Mouse (Mus musculus): ENCODE results near the gene Lnx2. TPM values are rescaled to one million over a fixed set of nuclear protein-coding genes. Genes with fewer than 3 reads are reported as not detected.

The Lnx2 gene
- total RNA-seq, 1 experiment, result 11.6 TPM

- no peak overlapping the region for H3K4me3 ChIP-seq (ENCODE audit: insufficient read depth in 1 of 2, low read depth in 1 of 2, low read length in 2 of 2, poor library complexity in 1 of 2, severe bottlenecking in 1 of 2)
- no peaks in the 10 kb centered on the region for H3K9me3 ChIP-seq (ENCODE audit: control insufficient read depth, insufficient read depth, low read depth, low read length)
- TF ChIP-seq ZC3H11A (IDR thresholded peaks at IDR 0.05; ENCODE audit: borderline replicate concordance, low read depth, low read length), result no peak
- no peak for TF ChIP-seq ZNF384 (IDR thresholded peaks at IDR 0.05; ENCODE audit: low read depth, low read length)
- no peak for TF ChIP-seq MAFK (IDR thresholded peaks at IDR 0.05; ENCODE audit: insufficient read depth, low read depth, low read length)
- TF ChIP-seq HCFC1 (IDR thresholded peaks at IDR 0.05; ENCODE audit: borderline replicate concordance, insufficient read depth, low read length), result no peak
- TF ChIP-seq CHD2 (IDR thresholded peaks at IDR 0.05; ENCODE audit: low read depth, low read length), result no peak
- no peaks in the 10 kb centered on the region for H3K36me3 ChIP-seq (ENCODE audit: control insufficient read depth, insufficient read depth, low read length, poor library complexity, severe bottlenecking)
- in situ Hi-C loops (cut with MboI; ENCODE audit: low sequenced_read_pairs in 2 of 2, unreplicated experiment in 2 of 2), result no loop called here
- DNase-seq (ENCODE audit: low read depth, low spot score), result no peak
- H3K9ac ChIP-seq (ENCODE audit: insufficient read depth, low read depth, low read length, poor library complexity, severe bottlenecking), result peak overlapping the region; percentile 17; the same call in 1 of the 2 replicates
- no peak overlapping the region for H3K27ac ChIP-seq (ENCODE audit: insufficient read depth, low read depth, low read length, poor library complexity, severe bottlenecking)
- peaks cover 0 to 3% of the 10 kb centered on the region in 2 experiments; a peak in 1 of 4 replicates for H3K4me1 ChIP-seq (ENCODE audit: control insufficient read depth in 2 of 2, insufficient read depth in 2 of 2, low read length in 2 of 2, poor library complexity in 1 of 2)
Measured at GRCm38 (mm10) chr5:146993509-146993908, 82.9 kb downstream of the Lnx2 start.

- Histone ChIP-seq H3K9me3 (ENCODE audit: control insufficient read depth, insufficient read depth, low read depth, low read length) (no peaks in the 10 kb centered on the region), H3K4me1 (ENCODE audit: control insufficient read depth in 2 of 2, insufficient read depth in 2 of 2, low read length in 2 of 2, poor library complexity in 1 of 2) (peaks cover 0 to 3% of the 10 kb centered on the region in 2 experiments; a peak in 1 of 4 replicates), H3K36me3 (ENCODE audit: control insufficient read depth, insufficient read depth, low read length, poor library complexity, severe bottlenecking) (no peaks in the 10 kb centered on the region), H3K27ac (ENCODE audit: insufficient read depth, low read depth, low read length, poor library complexity, severe bottlenecking) (no peak overlapping the region), H3K4me3 (ENCODE audit: insufficient read depth in 1 of 2, low read depth in 1 of 2, low read length in 2 of 2, poor library complexity in 1 of 2, severe bottlenecking in 1 of 2) (no peak overlapping the region), H3K9ac (ENCODE audit: insufficient read depth, low read depth, low read length, poor library complexity, severe bottlenecking) (no peak overlapping the region)
- in situ Hi-C loops (cut with MboI; ENCODE audit: low sequenced_read_pairs in 2 of 2, unreplicated experiment in 2 of 2), result no loop called here
- no peak for DNase-seq (ENCODE audit: low read depth, low spot score)
- no peak for TF ChIP-seq MAFK (IDR thresholded peaks at IDR 0.05; ENCODE audit: insufficient read depth, low read depth, low read length)
- TF ChIP-seq CHD2 (IDR thresholded peaks at IDR 0.05; ENCODE audit: low read depth, low read length), result no peak
- no peak for TF ChIP-seq ZC3H11A (IDR thresholded peaks at IDR 0.05; ENCODE audit: borderline replicate concordance, low read depth, low read length)
- no peak for TF ChIP-seq ZNF384 (IDR thresholded peaks at IDR 0.05; ENCODE audit: low read depth, low read length)
- no peak for TF ChIP-seq HCFC1 (IDR thresholded peaks at IDR 0.05; ENCODE audit: borderline replicate concordance, insufficient read depth, low read length)
Measured at GRCm38 (mm10) chr5:146989051-146989450, 87.3 kb downstream of the Lnx2 start.

- H3K4me1 ChIP-seq (ENCODE audit: control insufficient read depth in 2 of 2, insufficient read depth in 2 of 2, low read length in 2 of 2, poor library complexity in 1 of 2), result no peaks in the 10 kb centered on the region; a peak in 1 of 4 replicates
- no peaks in the 10 kb centered on the region for H3K36me3 ChIP-seq (ENCODE audit: control insufficient read depth, insufficient read depth, low read length, poor library complexity, severe bottlenecking)
- no peak overlapping the region for H3K4me3 ChIP-seq (ENCODE audit: insufficient read depth in 1 of 2, low read depth in 1 of 2, low read length in 2 of 2, poor library complexity in 1 of 2, severe bottlenecking in 1 of 2)
- H3K27ac ChIP-seq (ENCODE audit: insufficient read depth, low read depth, low read length, poor library complexity, severe bottlenecking), result no peak overlapping the region
- DNase-seq (ENCODE audit: low read depth, low spot score), result no peak
- no peak for TF ChIP-seq CHD2 (IDR thresholded peaks at IDR 0.05; ENCODE audit: low read depth, low read length)
- TF ChIP-seq ZNF384 (IDR thresholded peaks at IDR 0.05; ENCODE audit: low read depth, low read length), result no peak
- TF ChIP-seq ZC3H11A (IDR thresholded peaks at IDR 0.05; ENCODE audit: borderline replicate concordance, low read depth, low read length), result no peak
- TF ChIP-seq MAFK (IDR thresholded peaks at IDR 0.05; ENCODE audit: insufficient read depth, low read depth, low read length), result peak; percentile 81
- no peak for TF ChIP-seq HCFC1 (IDR thresholded peaks at IDR 0.05; ENCODE audit: borderline replicate concordance, insufficient read depth, low read length)
- no peak overlapping the region for H3K9ac ChIP-seq (ENCODE audit: insufficient read depth, low read depth, low read length, poor library complexity, severe bottlenecking)
- in situ Hi-C loops (cut with MboI; ENCODE audit: low sequenced_read_pairs in 2 of 2, unreplicated experiment in 2 of 2), result no loop called here
- no peaks in the 10 kb centered on the region for H3K9me3 ChIP-seq (ENCODE audit: control insufficient read depth, insufficient read depth, low read depth, low read length)
Measured at GRCm38 (mm10) chr5:146987588-146987987, 88.8 kb downstream of the Lnx2 start.

GRCm38 (mm10) chr5:146985725-146986433, 90.5 kb downstream of the Lnx2 start:
- peaks cover 0 to 2% of the 10 kb centered on the region in 2 experiments; a peak in 1 of 4 replicates for H3K4me1 ChIP-seq (ENCODE audit: control insufficient read depth in 2 of 2, insufficient read depth in 2 of 2, low read length in 2 of 2, poor library complexity in 1 of 2)
- H3K36me3 ChIP-seq (ENCODE audit: control insufficient read depth, insufficient read depth, low read length, poor library complexity, severe bottlenecking), result no peaks in the 10 kb centered on the region
- TF ChIP-seq HCFC1 (IDR thresholded peaks at IDR 0.05; ENCODE audit: borderline replicate concordance, insufficient read depth, low read length), result no peak
- TF ChIP-seq CHD2 (IDR thresholded peaks at IDR 0.05; ENCODE audit: low read depth, low read length), result no peak
- TF ChIP-seq ZC3H11A (IDR thresholded peaks at IDR 0.05; ENCODE audit: borderline replicate concordance, low read depth, low read length), result no peak
- no peak for TF ChIP-seq ZNF384 (IDR thresholded peaks at IDR 0.05; ENCODE audit: low read depth, low read length)
- no peak for TF ChIP-seq MAFK (IDR thresholded peaks at IDR 0.05; ENCODE audit: insufficient read depth, low read depth, low read length)
- H3K27ac ChIP-seq (ENCODE audit: insufficient read depth, low read depth, low read length, poor library complexity, severe bottlenecking), result no peak overlapping the region
- no peak for DNase-seq (ENCODE audit: low read depth, low spot score)
- in situ Hi-C loops (cut with MboI; ENCODE audit: low sequenced_read_pairs in 2 of 2, unreplicated experiment in 2 of 2), result no loop called here
- 0 out of 4 replicates have a peak overlapping the region, but pooled peaks of 1 of the 2 experiments have one; percentile 5 for H3K4me3 ChIP-seq (ENCODE audit: insufficient read depth in 1 of 2, low read depth in 1 of 2, low read length in 2 of 2, poor library complexity in 1 of 2, severe bottlenecking in 1 of 2)
- no peaks in the 10 kb centered on the region for H3K9me3 ChIP-seq (ENCODE audit: control insufficient read depth, insufficient read depth, low read depth, low read length)
- H3K9ac ChIP-seq (ENCODE audit: insufficient read depth, low read depth, low read length, poor library complexity, severe bottlenecking), result no peak overlapping the region

Data from ES-E14 (cell line).